ENCODE assay signal across 24 mouse cellular contexts in the genomic region with DNA sequence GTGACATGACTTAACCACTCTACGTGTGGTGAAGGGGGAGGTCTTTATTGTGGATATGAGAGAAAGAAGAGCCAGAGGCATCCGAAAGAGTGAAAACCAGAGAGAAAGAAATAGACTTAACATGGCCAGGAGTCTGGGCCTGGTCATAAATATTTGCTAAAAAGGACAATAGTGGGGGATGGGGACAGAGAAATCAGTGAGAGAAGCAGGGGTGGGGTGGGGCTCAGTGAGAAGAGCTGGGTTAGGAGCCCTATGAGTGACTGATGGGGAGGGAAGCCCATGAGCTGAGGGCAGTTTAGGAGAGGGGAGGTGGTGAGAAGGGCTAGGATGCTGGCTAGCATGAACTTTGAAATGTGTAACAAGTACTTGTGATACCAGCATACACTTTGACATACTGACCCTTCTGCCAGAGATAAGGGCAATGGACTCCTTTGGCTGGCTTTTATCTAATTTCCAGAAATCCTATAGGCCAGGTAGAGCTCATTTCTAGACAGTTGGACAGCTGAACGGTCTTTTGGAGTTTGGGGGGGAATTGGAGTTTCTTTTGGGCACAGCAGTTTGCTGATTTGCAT. TPM values are rescaled to one million over a fixed set of nuclear protein-coding genes. Genes with fewer than 3 reads are reported as not detected.
DNase-seq lines count a peak whose midpoint lies in the region; ATAC-seq and TF ChIP-seq lines count a peak whose summit lies in the region.
"Had no signal": no experiment of that assay in that cellular context is flagged by ENCODE, and none has a peak within 500 bp of the region (broad histone marks: within the 10 kb centered on the region; RNA-seq: fewer than 3 reads in every experiment).

No protein-coding gene starts in this region.

- no peak for ATAC-seq in CD4-positive, CD25-positive, alpha-beta regulatory T cell, adult 4 months
- no peak for ATAC-seq in lung, postnatal 0 days
- no peak for ATAC-seq in midbrain, embryonic 11.5 days (ENCODE audit: low FRiP score)
- ATAC-seq: forebrain, embryonic 13.5 days; forebrain, embryonic 16.5 days; Patski had no signal

- no peak overlapping the region for H3K9ac ChIP-seq in liver, adult 2 months (ENCODE audit: low read depth, low read length)
- H3K9ac ChIP-seq in lung, postnatal 0 days (replicated peaks; ENCODE audit: low read depth), result no peak overlapping the region
- no peak overlapping the region for H3K9ac ChIP-seq in midbrain, embryonic 11.5 days (ENCODE audit: low read length)
- H3K9ac ChIP-seq: forebrain, embryonic 13.5 days; hindbrain, embryonic 12.5 days; hindbrain, embryonic 15.5 days had no signal

- peaks cover 4% of the 10 kb centered on the region; the same call in 1 of the 2 replicates for H3K36me3 ChIP-seq in liver, adult 2 months (ENCODE audit: control insufficient read depth, insufficient read depth, low read length)
- H3K36me3 ChIP-seq in lung, postnatal 0 days (ENCODE audit: insufficient read depth, low read length), result no peaks in the 10 kb centered on the region
- H3K36me3 ChIP-seq in midbrain, embryonic 11.5 days (ENCODE audit: control insufficient read depth, insufficient read depth, low read length), result no peaks in the 10 kb centered on the region
- H3K36me3 ChIP-seq: forebrain, embryonic 10.5 days; G1E; hindbrain, embryonic 12.5 days; hindbrain, embryonic 15.5 days had no signal

- no peaks in the 10 kb centered on the region for H3K9me3 ChIP-seq in lung, postnatal 0 days (ENCODE audit: low read length)
- H3K9me3 ChIP-seq in midbrain, embryonic 11.5 days (ENCODE audit: control insufficient read depth, low read length), result no peaks in the 10 kb centered on the region
- H3K9me3 ChIP-seq: forebrain, embryonic 10.5 days; forebrain, embryonic 13.5 days; G1E; hindbrain, embryonic 12.5 days; hindbrain, embryonic 15.5 days had no signal

- no peak for TF ChIP-seq EP300 in lung, postnatal 0 days (IDR thresholded peaks at IDR 0.05)

- H3K27ac ChIP-seq in liver, adult 2 months (replicated peaks; ENCODE audit: insufficient read depth, low read depth, low read length), result no peak overlapping the region
- H3K27ac ChIP-seq in lung, postnatal 0 days (ENCODE audit: low read length), result no peak overlapping the region
- no peak overlapping the region for H3K27ac ChIP-seq in midbrain, embryonic 11.5 days (ENCODE audit: low read depth, low read length)
- H3K27ac ChIP-seq: forebrain, embryonic 10.5 days; forebrain, embryonic 13.5 days; hindbrain, embryonic 12.5 days; hindbrain, embryonic 15.5 days had no signal

- peaks cover 18% of the 10 kb centered on the region for H3K4me1 ChIP-seq in liver, adult 2 months (ENCODE audit: control insufficient read depth, insufficient read depth, low read length)
- H3K4me1 ChIP-seq in lung, postnatal 0 days (ENCODE audit: insufficient read depth, low read depth, low read length), result no peaks in the 10 kb centered on the region
- H3K4me1 ChIP-seq in midbrain, embryonic 11.5 days (ENCODE audit: control insufficient read depth, insufficient read depth, low read length), result 0 out of 2 replicates have a peak, but pooled peaks cover 7% of the 10 kb centered on the region

- no peak for TF ChIP-seq CTCF in liver, adult 2 months (IDR thresholded peaks at IDR 0.05; ENCODE audit: low read depth, low read length)
- TF ChIP-seq CTCF in lung, postnatal 0 days (IDR thresholded peaks at IDR 0.05), result no peak

- no peak for TF ChIP-seq POLR2A in liver, adult 2 months (IDR thresholded peaks at IDR 0.05; ENCODE audit: extremely low read depth, insufficient read depth, low read length)

- WGBS in liver, adult 2 months, result 47% methylated on average over 3 of the region's 3 CpGs
- WGBS in lung, postnatal 0 days, result 71% methylated on average over 3 of the region's 3 CpGs
- WGBS in midbrain, embryonic 11.5 days, result 78% methylated on average over 3 of the region's 3 CpGs

- peak overlapping the region; percentile 76 for H3K4me2 ChIP-seq in lung, postnatal 0 days (replicated peaks; ENCODE audit: low read depth, low read length)
- no peak overlapping the region for H3K4me2 ChIP-seq in midbrain, embryonic 11.5 days
- H3K4me2 ChIP-seq: forebrain, embryonic 13.5 days; heart, embryonic 11.5 days; hindbrain, embryonic 12.5 days; hindbrain, embryonic 15.5 days had no signal

- H3K4me3 ChIP-seq in liver, adult 2 months (ENCODE audit: insufficient read depth, low read depth, low read length), result no peak overlapping the region
- no peak overlapping the region for H3K4me3 ChIP-seq in lung, postnatal 0 days (ENCODE audit: low read depth, low read length)
- no peak overlapping the region for H3K4me3 ChIP-seq in midbrain, embryonic 11.5 days (ENCODE audit: low read depth, low read length)
- H3K4me3 ChIP-seq: forebrain, embryonic 10.5 days; forebrain, embryonic 13.5 days; hindbrain, embryonic 12.5 days; hindbrain, embryonic 15.5 days had no signal

- peaks cover 13% of the 10 kb centered on the region for H3K79me2 ChIP-seq in liver, adult 2 months (ENCODE audit: control insufficient read depth, insufficient read depth, low read length)

- DNase-seq in CD4-positive, CD25-positive, alpha-beta regulatory T cell, adult 2 months (ENCODE audit: low read depth, low spot score), result peak; percentile 7
- DNase-seq in liver, adult 2 months (ENCODE audit: extremely low read depth, low read depth, low spot score), result peak; percentile 83
- DNase-seq in liver (no peak), A20 (ENCODE audit: low read depth, low spot score) (peak; percentile 67)
- no peak for DNase-seq in lung, postnatal 0 days (ENCODE audit: low spot score)
- DNase-seq in lung, postnatal 14 days, result no peak
- DNase-seq in midbrain, embryonic 11.5 days (ENCODE audit: low spot score, missing footprints), result no peak
- DNase-seq: adrenal gland, postnatal 10 days; adrenal gland, postnatal 36 days; B cell, adult 2 months; cerebellum, adult 18-20 months; cerebellum, adult 9-10 months; cerebellum, postnatal 14 days; gastrocnemius, postnatal 25 days had no signal

- no peaks in the 10 kb centered on the region for H3K27me3 ChIP-seq in liver, adult 2 months (ENCODE audit: control insufficient read depth, insufficient read depth, low read length)
- H3K27me3 ChIP-seq in lung, postnatal 0 days (replicated peaks; ENCODE audit: insufficient read depth, low read length), result no peaks in the 10 kb centered on the region
- no peaks in the 10 kb centered on the region for H3K27me3 ChIP-seq in midbrain, embryonic 11.5 days (ENCODE audit: control insufficient read depth, insufficient read depth, low read length)
- H3K27me3 ChIP-seq: forebrain, embryonic 13.5 days; hindbrain, embryonic 15.5 days; Patski had no signal

RNA-seq across cellular contexts. Expression of gene Fas, which starts 3.0 kb away (rescaled TPM):
- polyA plus RNA-seq in CD4-positive, CD25-positive, alpha-beta regulatory T cell, adult 4 months (2017; shearing (Covaris generic)), result 100 to 1,000 TPM; 132 to 152 TPM
- total RNA-seq in liver, adult 2 months (2014; rRNA removed), result 20.2 and 25.5 TPM in 2 replicates
- 3.4 and 4.9 TPM in 2 replicates for polyA plus RNA-seq in liver, adult 2 months (2012; rRNA removed)
- 56.1 and 57.9 TPM in 2 replicates for polyA plus RNA-seq in lung, postnatal 0 days (2015; fragmentation: Nextera tagmentation; extraction: Ambion mirVana)
- 0.36 and 0.81 TPM in 2 replicates for polyA plus RNA-seq in midbrain, embryonic 11.5 days (2014; fragmentation: Nextera tagmentation; extraction: Ambion mirVana)
- total RNA-seq: G1E had no signal
- polyA plus RNA-seq: forebrain, embryonic 10.5 days; G1E had no signal

RNA-seq across cellular contexts. Expression of gene Acta2, which starts 38.1 kb away (rescaled TPM):
- polyA plus RNA-seq in CD4-positive, CD25-positive, alpha-beta regulatory T cell, adult 4 months (2017; shearing (Covaris generic)), result under 1 TPM; 0.39 to 0.47 TPM
- total RNA-seq in liver, adult 2 months (2014; rRNA removed), result 2.0 and 5.2 TPM in 2 replicates
- 3.6 and 4.6 TPM in 2 replicates for polyA plus RNA-seq in liver, adult 2 months (2012; rRNA removed)
- 265 and 293 TPM in 2 replicates for polyA plus RNA-seq in lung, postnatal 0 days (2015; fragmentation: Nextera tagmentation; extraction: Ambion mirVana)
- polyA plus RNA-seq in midbrain, embryonic 11.5 days (2014; fragmentation: Nextera tagmentation; extraction: Ambion mirVana), result 31.5 and 34.9 TPM in 2 replicates
- total RNA-seq: G1E; hematopoietic stem cell, adult 5-6 weeks had no signal
- polyA plus RNA-seq: G1E had no signal

Comparison
In these comparisons a context has a peak if more than half of its experiments do, and no peak if none do; other contexts are left out.
1. DNase-seq: peak in CD4-positive, CD25-positive, alpha-beta regulatory T cell, adult 2 months (single experiment), liver, adult 2 months (single experiment) and A20 (single experiment); none in liver (single experiment), lung, postnatal 0 days (single experiment), lung, postnatal 14 days (single experiment) and midbrain, embryonic 11.5 days (single experiment).